Mouse (Mus musculus) CH12.LX (cell line): ENCODE measurements around the gene Fam124a.

Experiments
- CHD2 ChIP-seq: IDR thresholded peaks from 2 replicates; pipeline ENCODE4 v1.6.1; 2011; ENCODE audit warnings: low read length, improper control_type of control experiment
- CTCF ChIP-seq, 2 experiments: IDR thresholded peaks in 1 of 2; conservative IDR thresholded peaks in 1 of 2; 2 replicates each; pipeline ENCODE4 v1.5.1; 2011 to 2012; ENCODE audit warnings: low read depth in 2 of 2, low read length in 2 of 2, improper control_type of control experiment in 1 of 2, inconsistent platforms in 1 of 2, mild to moderate bottlenecking in 1 of 2, moderate library complexity in 1 of 2
- EP300 ChIP-seq: IDR thresholded peaks from 2 replicates; pipeline ENCODE4 v1.6.1; 2011; ENCODE audit warnings: low read length, improper control_type of control experiment
- POLR2A ChIP-seq: IDR thresholded peaks from 2 replicates; pipeline ENCODE4 v1.6.1; 2011; ENCODE audit warnings: low read depth, mild to moderate bottlenecking, improper control_type of control experiment, low read length
- SIN3A ChIP-seq: IDR thresholded peaks from 2 replicates; pipeline ENCODE4 v1.6.1; 2012; ENCODE audit warnings: low read length, improper control_type of control experiment, inconsistent platforms

GRCm38 (mm10) chr14:62536127-62536526 lies 19.4 kb upstream of the Fam124a start:
- TF ChIP-seq POLR2A (no peak), CHD2 (no peak), CTCF (conservative IDR thresholded peaks at IDR 0.05 in 1 of 2, IDR thresholded peaks at IDR 0.05 in 1 of 2; ENCODE audit: low read depth in 2 of 2, low read length in 2 of 2) (no peak), SIN3A (no peak), EP300 (no peak)
